Mouse (Mus musculus): Measurements from ENCODE around the gene Lats1.

- TF ChIP-seq CTCF (IDR thresholded peaks at IDR 0.05; ENCODE audit: low read depth), result no peak
- TF ChIP-seq EP300 (IDR thresholded peaks at IDR 0.05; ENCODE audit: low read depth), result no peak
These were observed 35.1 kb upstream of the Lats1 start for GRCm38 (mm10) chr10:7645911-7646310.

Measured in liver, postnatal 0 days (tissue).